Mouse (Mus musculus) granulocyte monocyte progenitor cell, adult 5-6 weeks (primary cell): ENCODE results near the gene Parp12. TPM values are rescaled to one million over a fixed set of nuclear protein-coding genes. Genes with fewer than 3 reads are reported as not detected.

Source experiments
- ATAC-seq: replicated peaks from 2 replicates; pipeline ENCODE4 v1.8.0; 2016; ENCODE audit warnings: mild to moderate bottlenecking, moderate TSS enrichment, inconsistent platforms; ENCODE audit not compliant: poor library complexity, severe bottlenecking
- total RNA-seq, 2 experiments: library from RNA; stranded (forward) in 1 of 2; stranded (reverse) in 1 of 2; fragments of 200-712, 200-1000 nt in 1 of 2; fragments of >200 nt in 1 of 2; fragmentation: Nextera tagmentation in 1 of 2; gene quantifications; 2 replicates each; pipeline ENCODE4 v1.2.3; 2014 to 2017

Gene Parp12
- 1.6 and 6.7 TPM in 2 replicates for total RNA-seq (2014; fragmentation: Nextera tagmentation)
- 4.3 and 4.5 TPM in 2 replicates for total RNA-seq (2017)

- ATAC-seq, result peak; percentile 90
Measured at GRCm38 (mm10) chr6:39117584-39118455, at the start of gene Parp12. Gene Parp12 (minus strand): TSS chr6:39118349.

GRCm38 (mm10) chr6:39164891-39165290 is 46.7 kb upstream of the Parp12 start:
- no peak for ATAC-seq

- no peak for ATAC-seq
Measured at GRCm38 (mm10) chr6:39161975-39162374, 43.8 kb upstream of the Parp12 start.

- no peak for ATAC-seq
Measured at GRCm38 (mm10) chr6:39146041-39146440, 27.9 kb upstream of the Parp12 start.

- no peak for ATAC-seq
Measured at GRCm38 (mm10) chr6:39132556-39132955, 14.4 kb upstream of the Parp12 start.

GRCm38 (mm10) chr6:39131480-39131879 is 13.3 kb upstream of the Parp12 start:
- no peak for ATAC-seq

GRCm38 (mm10) chr6:39124719-39125118 is 6.6 kb upstream of the Parp12 start:
- ATAC-seq, result no peak

- no peak for ATAC-seq
Measured at GRCm38 (mm10) chr6:39120685-39121084, 2.5 kb upstream of the Parp12 start.

GRCm38 (mm10) chr6:39118456-39118881 is 320 bp upstream of the Parp12 start:
- ATAC-seq, result no peak; the same call in 1 of the 2 replicates

- no peak for ATAC-seq
Measured at GRCm38 (mm10) chr6:39115438-39115837, 2.7 kb downstream of the Parp12 start.

GRCm38 (mm10) chr6:39113141-39113540 is 5.0 kb downstream of the Parp12 start:
- no peak for ATAC-seq

- ATAC-seq, result no peak
Measured at GRCm38 (mm10) chr6:39112701-39113100, 5.4 kb downstream of the Parp12 start.

- no peak for ATAC-seq
Measured at GRCm38 (mm10) chr6:39106812-39107211, 11.3 kb downstream of the Parp12 start.

- ATAC-seq, result no peak
Measured at GRCm38 (mm10) chr6:39104631-39105030, 13.5 kb downstream of the Parp12 start.

GRCm38 (mm10) chr6:39076498-39076897 is 41.7 kb downstream of the Parp12 start:
- ATAC-seq, result peak; percentile 59

- ATAC-seq, result no peak
Measured at GRCm38 (mm10) chr6:39074186-39074585, 44.0 kb downstream of the Parp12 start.

GRCm38 (mm10) chr6:39072664-39073063 is 45.5 kb downstream of the Parp12 start:
- ATAC-seq, result no peak

GRCm38 (mm10) chr6:39066935-39067578 is 51.1 kb downstream of the Parp12 start:
- peak; percentile 66 for ATAC-seq

- peak; percentile 70 for ATAC-seq
Measured at GRCm38 (mm10) chr6:39063541-39063940, 54.6 kb downstream of the Parp12 start.

- no peak for ATAC-seq
Measured at GRCm38 (mm10) chr6:39061180-39061579, 57.0 kb downstream of the Parp12 start.
